Mouse (Mus musculus): ENCODE data around the gene Sstr3. TPM values are rescaled to one million over a fixed set of nuclear protein-coding genes. Genes with fewer than 3 reads are reported as not detected.

Sstr3 gene
- polyA plus RNA-seq, 1 experiment from 2014 or later: not detected

Other genes with a start within 250 kb of the Sstr3 start
- gene Csf2rb2, start 239.0 kb downstream of the Sstr3 start, polyA plus RNA-seq (2018): 77.0 to 225 TPM (median 156 TPM) in 3 replicates
- gene Csf2rb, start 218.9 kb downstream of the Sstr3 start, polyA plus RNA-seq (2018): 65.3 to 406 TPM (median 143 TPM) in 3 replicates
- gene Tex33, start 148.8 kb downstream of the Sstr3 start, polyA plus RNA-seq (2018): not detected in 3 replicates
- gene Tst, start 138.8 kb downstream of the Sstr3 start, polyA plus RNA-seq (2018): 4.4 to 12.5 TPM (median 7.0 TPM) in 3 replicates
- 16.6 to 43.2 TPM (median 18.6 TPM) in 3 replicates for gene Mpst, start 138.3 kb downstream of the Sstr3 start, polyA plus RNA-seq (2018)
- gene Kctd17, start 116.1 kb downstream of the Sstr3 start, polyA plus RNA-seq (2018): 6.9 to 12.1 TPM (median 10.0 TPM) in 3 replicates
- not detected in 3 replicates for gene Tmprss6, start 76.1 kb downstream of the Sstr3 start, polyA plus RNA-seq (2018)
- 0.12 to 0.16 TPM in 2 of 3 replicates, not detected in the other for gene Il2rb, start 49.4 kb downstream of the Sstr3 start, polyA plus RNA-seq (2018)
- 2.9 to 6.5 TPM (median 3.7 TPM) in 3 replicates for gene C1qtnf6, start 13.3 kb downstream of the Sstr3 start, polyA plus RNA-seq (2018)
- 169 to 717 TPM (median 258 TPM) in 3 replicates for gene Rac2, start 28.1 kb upstream of the Sstr3 start, polyA plus RNA-seq (2018)
- gene Cyth4, start 52.4 kb upstream of the Sstr3 start, polyA plus RNA-seq (2018): 240 to 319 TPM (median 275 TPM) in 3 replicates
- gene Elfn2, start 174.1 kb upstream of the Sstr3 start, polyA plus RNA-seq (2018): not detected in 3 replicates
- 0.69 to 5.4 TPM (median 1.8 TPM) in 3 replicates for gene Mfng, start 228.8 kb upstream of the Sstr3 start, polyA plus RNA-seq (2018)

Measured in macrophage (primary cell).